Comparison of ENCODE assay signal across 11 mouse cellular contexts in genomic region chr19:14670078-14670820, GRCm38 (mm10).
DNase-seq lines count a peak whose midpoint lies in the region; ATAC-seq and TF ChIP-seq lines count a peak whose summit lies in the region.
"Had no signal": no experiment of that assay in that cellular context is flagged by ENCODE, and none has a peak within 500 bp of the region (broad histone marks: within the 10 kb centered on the region; RNA-seq: fewer than 3 reads in every experiment).

No protein-coding gene starts in this region.

- TF ChIP-seq CTCF in kidney, postnatal 0 days (IDR thresholded peaks at IDR 0.05; ENCODE audit: low read depth) = no peak

- no peak overlapping the region for H3K9ac ChIP-seq in kidney, postnatal 0 days (ENCODE audit: low read depth, low read length)
- H3K9ac ChIP-seq in forebrain, embryonic 16.5 days (replicated peaks; ENCODE audit: low read depth, low read length) = no peak overlapping the region

- H3K27me3 ChIP-seq in kidney, postnatal 0 days (ENCODE audit: insufficient read depth, low read length) = no peaks in the 10 kb centered on the region
- no peaks in the 10 kb centered on the region for H3K27me3 ChIP-seq in forebrain, embryonic 16.5 days (replicated peaks; ENCODE audit: control insufficient read depth, insufficient read depth, low read length)
- H3K27me3 ChIP-seq: CH12.LX had no signal

- WGBS in kidney, postnatal 0 days = 34% methylated on average over 12 of the region's 13 CpGs
- 9% methylated on average over 11 of the region's 13 CpGs for WGBS in forebrain, embryonic 16.5 days

- no peak for ATAC-seq in kidney, postnatal 0 days (replicated peaks; ENCODE audit: low FRiP score, low read depth)
- ATAC-seq in common myeloid progenitor, adult 5-6 weeks (replicated peaks; ENCODE audit: low read depth, poor library complexity, severe bottlenecking) = 0 out of 2 replicates have a peak, but pooled peaks have one; percentile 9
- ATAC-seq in forebrain, embryonic 16.5 days = no peak; the same call in none of the 2 replicates
- ATAC-seq in megakaryocyte, adult 5-6 weeks (ENCODE audit: poor library complexity, severe bottlenecking) = peak; percentile 22

- no peak overlapping the region for H3K4me3 ChIP-seq in kidney, postnatal 0 days (replicated peaks; ENCODE audit: low read depth, low read length)
- no peak overlapping the region for H3K4me3 ChIP-seq in forebrain, embryonic 16.5 days (replicated peaks; ENCODE audit: low read length)
- H3K4me3 ChIP-seq: megakaryocyte, embryonic 14.5 days had no signal

- H3K27ac ChIP-seq in kidney, postnatal 0 days = no peak overlapping the region
- no peak overlapping the region for H3K27ac ChIP-seq in forebrain, embryonic 16.5 days (ENCODE audit: low read length)

- no peaks in the 10 kb centered on the region for H3K36me3 ChIP-seq in kidney, postnatal 0 days (ENCODE audit: insufficient read depth, low read length)
- H3K36me3 ChIP-seq in forebrain, embryonic 16.5 days (ENCODE audit: control insufficient read depth, insufficient read depth) = no peaks in the 10 kb centered on the region

- peak overlapping the region; percentile 28 for H3K4me2 ChIP-seq in kidney, postnatal 0 days (ENCODE audit: low read length)
- peak overlapping the region; percentile 36 for H3K4me2 ChIP-seq in forebrain, embryonic 16.5 days (ENCODE audit: low read length)

- no peaks in the 10 kb centered on the region for H3K9me3 ChIP-seq in kidney, postnatal 0 days (replicated peaks; ENCODE audit: low read length)
- no peaks in the 10 kb centered on the region for H3K9me3 ChIP-seq in forebrain, embryonic 16.5 days (ENCODE audit: control insufficient read depth, low read length)
- H3K9me3 ChIP-seq: megakaryocyte, embryonic 14.5 days had no signal

- no peaks in the 10 kb centered on the region for H3K4me1 ChIP-seq in kidney, postnatal 0 days (replicated peaks; ENCODE audit: insufficient read depth, low read length)
- H3K4me1 ChIP-seq in forebrain, embryonic 16.5 days (replicated peaks; ENCODE audit: control insufficient read depth, insufficient read depth, low read length) = peaks cover 10% of the 10 kb centered on the region

- peak; percentile 31 for DNase-seq in kidney, postnatal 0 days (ENCODE audit: low spot score)
- no peak for DNase-seq in kidney, postnatal 36 days
- DNase-seq in spleen, postnatal 14 days (ENCODE audit: low spot score in 2 of 2) = no peak
- DNase-seq in cerebellum, postnatal 4 days (ENCODE audit: low spot score in 2 of 2) = no peak
- no peak for DNase-seq in spleen, adult 18-20 months
- DNase-seq: cerebellum, adult 2 months had no signal

Comparison
In these comparisons a context has a peak if more than half of its experiments do, and no peak if none do; other contexts are left out.
1. ATAC-seq: peak in common myeloid progenitor, adult 5-6 weeks (single experiment) and megakaryocyte, adult 5-6 weeks (single experiment); none in kidney, postnatal 0 days (single experiment) and forebrain, embryonic 16.5 days (single experiment).